Mouse (Mus musculus) monocyte, adult 2 months (primary cell): ENCODE data around the gene Hcn3.
"Not testable (repeated sequence)": the region's sequence is repeated elsewhere in the genome, so short reads cannot be mapped to it uniquely, and the experiment has no call there.

Experiments
- DNase-seq, 2 experiments: peaks; one replicate each; pipeline ENCODE4 v3.0.0; 2022; ENCODE audit warnings: low spot score in 2 of 2, low read depth in 1 of 2

Gene Hcn3

DNA sequence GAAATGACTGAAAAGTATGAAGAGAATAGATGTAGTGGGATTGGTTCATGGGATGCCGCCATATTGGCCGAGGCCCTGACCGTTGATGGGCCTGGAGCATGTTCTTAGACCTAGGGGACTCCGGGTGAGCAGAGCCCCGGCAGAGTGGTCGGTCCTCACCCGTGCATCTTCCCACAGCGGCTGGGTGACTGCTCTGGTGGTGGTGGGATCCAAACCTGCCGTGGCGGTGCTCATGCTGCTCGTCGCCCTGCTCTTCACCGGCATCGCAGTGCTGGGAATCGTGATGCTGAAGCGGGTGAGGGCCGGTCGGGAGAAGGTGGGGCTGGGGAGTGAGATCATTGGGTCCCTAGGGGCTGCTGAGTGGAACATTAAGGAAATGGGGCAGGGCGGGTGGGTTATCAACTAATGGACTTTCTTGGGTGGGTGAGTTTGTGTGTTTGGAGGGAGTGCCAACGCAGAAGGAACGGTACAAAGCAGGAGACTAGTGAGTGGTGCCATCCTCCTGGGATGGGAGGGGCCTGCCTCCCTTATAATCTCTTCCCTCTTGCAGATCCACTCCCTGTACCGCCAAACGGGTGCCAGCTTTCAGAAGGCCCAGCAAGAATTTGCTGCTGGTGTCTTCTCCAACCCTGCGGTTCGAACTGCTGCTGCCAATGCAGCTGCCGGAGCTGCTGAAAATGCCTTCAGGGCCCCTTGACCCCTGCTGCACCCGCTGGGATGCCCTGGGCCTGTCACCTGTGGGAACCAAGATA is 21.9 kb upstream of the Hcn3 start:
- DNase-seq: no peak

- DNase-seq: no peak
Measured at GRCm38 (mm10) chr3:89179056-89179455, 19.1 kb upstream of the Hcn3 start.

DNA sequence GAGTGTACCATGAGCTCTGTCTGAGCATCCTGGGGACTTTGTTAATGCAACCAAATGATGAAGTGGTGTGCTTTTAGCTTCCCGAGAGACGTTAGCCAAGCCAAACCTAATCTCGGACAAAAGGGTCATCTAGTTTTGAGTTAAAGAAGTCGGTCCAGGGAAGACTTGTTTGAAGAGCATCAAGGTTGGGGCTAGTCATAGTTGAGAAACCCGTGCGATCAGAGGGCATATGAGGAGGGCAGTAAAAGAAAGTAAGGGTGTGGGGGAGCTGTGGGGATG is 18.1 kb upstream of the Hcn3 start:
- no peak for DNase-seq

DNA sequence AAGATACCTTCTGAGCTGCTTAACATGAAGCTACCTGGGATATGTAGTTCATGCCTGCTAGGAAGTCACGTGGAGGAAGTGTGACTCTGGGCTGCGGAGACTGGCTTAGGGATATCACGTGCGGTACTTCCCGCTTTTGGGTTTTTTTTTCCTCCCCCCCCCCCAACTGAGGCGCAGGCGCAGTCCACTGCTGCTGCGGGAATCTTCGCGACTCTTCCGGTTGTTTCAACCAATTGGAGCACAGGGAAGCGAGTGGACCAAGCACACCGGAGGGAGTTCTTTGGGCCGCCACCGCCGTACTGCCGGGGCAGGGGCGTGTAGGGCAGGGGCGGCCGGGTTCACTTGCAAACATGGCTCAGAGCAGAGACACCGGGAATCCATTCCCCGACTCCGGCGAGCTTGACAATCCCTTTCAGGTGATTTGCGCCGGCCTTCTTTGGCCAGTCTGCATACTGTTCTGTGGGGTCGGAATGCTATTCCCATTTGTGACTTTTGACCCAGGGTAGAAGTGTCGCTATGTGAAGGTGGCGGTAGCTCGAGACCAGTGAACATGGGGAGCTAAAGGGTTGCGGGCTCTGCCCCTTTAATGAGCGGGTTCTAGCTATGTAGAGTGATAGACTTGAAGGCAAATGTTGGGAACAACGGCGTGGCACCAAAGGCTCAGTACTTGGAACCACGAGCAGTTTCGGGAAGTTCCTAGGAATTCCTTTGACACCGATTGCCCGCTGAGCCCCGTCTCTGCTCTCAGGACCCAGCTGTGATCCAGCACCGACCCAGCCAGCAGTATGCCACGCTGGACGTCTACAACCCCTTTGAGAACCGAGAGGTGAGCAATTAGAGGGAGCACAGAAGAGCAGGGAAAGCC is 17.5 kb upstream of the Hcn3 start, which contains the start of gene Scamp3:
Gene Scamp3, plus strand, starts transcription at position 232 of the 865 bp plus-strand sequence.
- DNase-seq: peak; percentile 41 to 47

GRCm38 (mm10) chr3:89176421-89176820 is 16.4 kb upstream of the Hcn3 start:
- no peak for DNase-seq

- DNase-seq: no peak
Measured at GRCm38 (mm10) chr3:89175544-89175943, 15.5 kb upstream of the Hcn3 start.

- DNase-seq: no peak
Measured at GRCm38 (mm10) chr3:89174844-89175243, 14.8 kb upstream of the Hcn3 start.

GRCm38 (mm10) chr3:89166945-89167344 is 6.9 kb upstream of the Hcn3 start:
- DNase-seq: no peak

DNA sequence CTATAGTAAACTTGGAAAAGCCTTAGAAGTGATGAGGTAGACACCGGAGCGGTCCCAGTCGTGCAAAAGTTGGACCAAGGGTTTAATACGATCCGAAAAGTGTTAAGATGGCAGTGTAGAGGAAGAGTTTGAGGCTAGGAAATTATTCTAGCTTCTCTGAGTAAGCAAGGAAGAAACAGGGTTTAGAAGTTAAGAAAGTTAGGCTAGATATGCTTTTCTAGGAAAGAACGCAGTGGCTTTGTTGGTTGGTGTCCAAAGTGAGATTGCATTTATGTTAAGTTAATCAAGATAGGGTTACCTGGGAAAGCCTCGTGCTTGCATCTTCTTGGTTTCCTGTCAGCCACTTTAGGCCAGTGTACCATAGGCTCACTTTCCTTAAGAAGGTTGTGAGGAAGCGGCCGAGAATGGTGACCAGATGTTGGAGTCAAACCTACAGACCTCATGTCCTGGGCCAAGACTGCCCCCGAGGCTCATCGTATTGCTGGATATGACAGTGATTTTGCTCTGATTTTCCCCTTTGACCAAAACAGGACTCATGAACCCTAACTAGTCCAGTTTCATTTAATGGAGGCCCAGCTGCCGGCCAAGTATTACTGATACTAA is 5.4 kb upstream of the Hcn3 start:
- DNase-seq: no peak

DNA sequence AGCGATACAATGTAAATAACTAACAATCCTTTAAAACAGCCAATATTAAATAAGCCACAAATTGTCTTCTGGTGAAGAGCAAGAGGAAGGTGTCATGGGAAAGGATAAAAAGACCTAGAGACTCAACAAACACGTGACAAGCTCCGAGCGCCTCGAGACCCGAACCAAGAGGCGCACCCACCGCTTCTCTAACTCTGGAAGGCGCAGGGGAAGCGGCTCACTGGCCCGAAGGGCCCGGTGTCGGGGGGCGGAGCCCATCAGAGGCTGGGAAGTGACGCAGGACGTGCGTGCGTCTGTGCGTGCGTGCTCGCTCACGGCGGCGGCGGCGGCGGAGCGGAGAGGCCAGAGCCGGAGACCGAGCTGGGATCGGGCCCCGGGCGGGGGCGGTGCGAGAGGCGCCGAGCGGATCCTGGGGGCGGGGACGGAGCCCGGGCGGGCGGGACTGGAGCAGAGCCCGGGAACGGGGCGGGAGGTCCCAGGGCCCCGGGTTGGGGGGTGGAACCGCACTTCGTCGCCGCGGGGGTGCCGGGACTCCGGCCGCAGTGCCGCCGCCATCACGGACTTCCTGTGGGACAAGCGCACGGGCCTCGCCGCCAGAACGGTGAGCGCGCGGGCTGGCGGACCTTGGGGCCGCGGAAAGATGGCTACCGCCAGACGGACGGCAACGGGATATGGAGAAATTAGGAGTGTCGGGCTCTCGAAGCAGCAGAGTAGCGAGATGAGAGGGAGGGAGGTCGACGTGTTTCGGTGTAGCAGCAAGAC is 4.7 kb upstream of the Hcn3 start, which contains the start of gene Clk2:
Gene Clk2, plus strand, starts transcription at position 290 of the 762 bp plus-strand sequence.
- DNase-seq: peak; percentile 85 to 88

DNA sequence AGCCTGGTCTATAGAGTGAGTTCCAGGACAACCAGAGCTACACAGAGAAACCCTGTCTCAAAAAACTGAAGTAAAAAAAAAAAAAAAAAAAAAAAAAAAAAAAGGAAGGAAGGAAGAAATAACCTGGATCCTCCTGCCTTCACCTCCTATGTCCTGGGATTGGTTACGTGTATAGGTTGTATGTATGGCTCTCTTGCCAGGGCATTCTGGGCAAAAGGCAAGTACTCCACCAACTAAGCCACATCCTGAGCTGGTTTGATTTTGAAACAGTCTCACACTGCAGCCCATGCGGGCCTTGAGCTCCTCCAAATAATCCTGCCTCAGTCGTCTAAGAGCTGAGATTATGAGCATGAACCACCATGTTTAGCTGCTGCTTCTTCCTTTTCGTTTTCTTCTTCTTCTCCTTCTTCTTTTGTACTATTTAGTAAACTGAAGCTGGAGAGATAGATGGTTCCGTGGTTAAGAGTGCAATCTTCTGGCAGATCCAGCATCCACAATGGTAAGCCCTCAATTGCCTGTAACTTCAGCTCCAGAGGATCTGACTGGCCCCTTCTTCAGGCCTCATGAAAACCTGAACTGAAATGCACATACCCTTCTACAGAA is 3.7 kb upstream of the Hcn3 start:
- no peak for DNase-seq

DNA sequence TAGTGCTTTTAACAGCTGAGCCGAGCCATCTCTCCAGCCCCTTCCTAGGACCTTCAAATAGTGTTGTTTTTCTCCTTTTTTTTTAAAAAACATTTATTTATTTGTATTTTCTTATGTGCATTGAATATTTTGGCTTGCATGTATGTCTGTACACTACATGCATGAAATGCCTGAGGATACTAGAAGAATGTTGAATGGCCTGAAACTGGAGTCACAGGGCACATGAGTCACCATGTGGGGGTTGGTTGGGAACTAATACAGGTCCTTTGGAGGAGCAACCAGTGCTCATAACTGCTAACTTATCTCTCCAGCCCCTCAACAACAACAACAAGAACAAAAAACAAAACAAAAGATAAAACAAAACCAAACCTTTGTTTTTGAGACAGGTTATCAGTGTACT is 3.1 kb upstream of the Hcn3 start:
- no peak for DNase-seq

DNA sequence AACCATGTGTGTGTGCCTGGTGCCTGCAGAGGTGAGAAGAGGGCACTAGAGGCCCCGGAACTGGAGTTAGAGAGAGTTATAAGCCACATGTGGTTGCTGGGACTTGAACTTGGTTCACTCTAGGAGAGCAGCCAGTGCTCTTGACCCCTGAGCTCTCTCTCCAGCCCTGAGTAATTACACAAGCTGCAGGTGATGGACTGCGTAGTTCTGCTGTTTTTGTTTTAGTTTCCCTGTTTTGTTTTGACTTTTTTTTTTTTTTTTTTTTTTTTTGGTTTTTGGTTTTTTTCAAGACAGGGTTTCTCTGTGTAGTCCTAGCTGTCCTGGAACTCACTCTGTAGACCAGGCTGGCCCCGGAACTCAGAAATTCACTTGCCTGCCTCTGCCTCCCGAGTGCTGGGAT is 1.8 kb upstream of the Hcn3 start:
- DNase-seq: no peak

DNA sequence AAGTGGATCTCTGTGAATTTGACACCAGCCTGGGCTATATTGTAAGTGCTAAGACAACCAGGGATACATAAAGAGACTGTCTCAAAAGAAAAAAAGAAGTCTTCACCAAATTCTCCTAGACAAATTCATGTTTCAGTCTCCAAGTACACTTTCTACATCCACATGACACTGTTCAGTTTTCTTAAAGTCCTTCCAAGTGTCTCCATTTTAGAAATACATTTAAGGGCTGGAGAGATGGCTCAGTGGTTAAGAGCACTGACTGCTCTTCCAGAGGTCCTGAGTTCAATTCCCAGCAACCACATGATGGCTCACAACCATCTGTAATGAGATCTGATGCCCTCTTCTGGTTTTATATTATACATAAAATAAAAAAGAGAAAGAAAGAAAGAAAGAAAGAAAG is 1.2 kb upstream of the Hcn3 start:
- not testable (repeated sequence) for DNase-seq

- DNase-seq: no peak
Measured at GRCm38 (mm10) chr3:89159211-89159610, 785 bp downstream of the Hcn3 start.

- no peak for DNase-seq
Measured at GRCm38 (mm10) chr3:89158651-89159050, 1.3 kb downstream of the Hcn3 start.

- DNase-seq: no peak
Measured at GRCm38 (mm10) chr3:89156951-89157350, 3.0 kb downstream of the Hcn3 start.

- DNase-seq: no peak
Measured at GRCm38 (mm10) chr3:89152084-89152835, 7.7 kb downstream of the Hcn3 start.

DNA sequence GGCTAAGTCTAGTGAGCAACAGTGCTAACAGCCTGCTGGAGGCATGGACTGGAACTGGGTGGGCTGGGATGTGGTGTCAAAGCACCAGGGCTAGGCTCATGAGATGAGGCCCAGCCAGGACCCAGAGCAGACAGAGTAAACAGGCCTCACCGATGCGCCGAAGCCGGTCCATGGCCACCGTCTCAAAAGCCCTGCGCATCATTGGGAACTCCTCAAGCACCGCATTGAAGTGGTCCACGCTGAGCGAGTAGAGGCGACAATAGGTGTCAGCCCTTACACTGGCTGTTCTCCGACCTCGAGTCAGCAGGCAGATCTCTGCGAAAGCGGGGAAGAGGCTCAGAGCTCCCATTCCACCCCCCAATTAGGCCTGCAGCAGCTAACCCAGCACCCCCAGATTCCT is 11.4 kb downstream of the Hcn3 start:
- no peak for DNase-seq

DNA sequence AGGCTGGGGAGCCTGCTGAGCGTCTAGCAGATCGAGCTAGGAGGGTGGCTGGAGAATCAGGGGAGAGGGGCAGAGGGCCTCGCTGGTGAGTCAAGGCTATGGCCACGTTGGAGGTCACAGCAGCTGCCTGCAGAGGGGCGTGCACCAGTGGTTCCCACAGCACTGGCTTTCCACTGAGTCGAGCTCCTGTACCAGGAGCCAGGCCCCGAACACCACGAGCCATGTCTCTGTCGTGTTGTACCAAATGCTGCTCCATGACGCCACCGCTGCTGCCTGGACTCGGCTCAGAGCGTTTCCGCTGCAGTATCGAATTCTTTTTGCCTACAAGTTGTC is 12.1 kb downstream of the Hcn3 start:
- no peak for DNase-seq
